Mouse (Mus musculus) ES-Bruce4 (cell line): ENCODE measurements around the gene Birc6.

ENCODE experiments used
- CTCF ChIP-seq: IDR thresholded peaks from one replicate; pipeline ENCODE4 v1.8.1; 2011; ENCODE audit warnings: low read depth, low read length
- EP300 ChIP-seq: IDR thresholded peaks from 2 replicates; pipeline ENCODE4 v1.6.1; 2011; ENCODE audit warnings: low read depth, low read length; ENCODE audit not compliant: insufficient read depth
- POLR2A ChIP-seq: IDR thresholded peaks from one replicate; pipeline ENCODE4 v1.8.1; 2011; ENCODE audit warnings: low read length; ENCODE audit not compliant: insufficient read depth

DNA sequence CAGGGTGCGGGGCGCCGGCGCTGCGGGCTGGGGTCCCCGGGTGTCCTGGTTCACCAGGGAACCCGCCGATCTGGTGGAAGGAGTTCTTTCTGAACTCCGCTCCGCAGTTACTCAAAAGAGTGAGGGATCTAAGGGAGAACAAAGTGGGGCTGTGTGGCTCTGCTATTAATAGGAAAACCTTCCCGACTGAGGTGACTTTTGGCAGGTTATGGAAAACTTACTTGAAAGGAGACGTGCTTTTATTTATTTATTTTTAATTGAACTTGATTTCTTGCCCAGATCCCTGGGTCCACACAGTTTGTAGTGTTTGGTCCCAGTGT is 38.2 kb upstream of the Birc6 start:
- TF ChIP-seq CTCF (no peak), POLR2A (no peak), EP300 (no peak)
